Mouse (Mus musculus) urinary bladder, postnatal 36 days (tissue): ENCODE data around the gene Rxfp1.
"Not testable (repeated sequence)": the region's sequence is repeated elsewhere in the genome, so short reads cannot be mapped to it uniquely, and the experiment has no call there.

Experiments
- DNase-seq, 2 experiments: peaks; one replicate each; pipeline ENCODE4 v3.0.0; 2022; ENCODE audit warnings: low spot score in 2 of 2, mixed read lengths in 1 of 2

Rxfp1 gene

DNA sequence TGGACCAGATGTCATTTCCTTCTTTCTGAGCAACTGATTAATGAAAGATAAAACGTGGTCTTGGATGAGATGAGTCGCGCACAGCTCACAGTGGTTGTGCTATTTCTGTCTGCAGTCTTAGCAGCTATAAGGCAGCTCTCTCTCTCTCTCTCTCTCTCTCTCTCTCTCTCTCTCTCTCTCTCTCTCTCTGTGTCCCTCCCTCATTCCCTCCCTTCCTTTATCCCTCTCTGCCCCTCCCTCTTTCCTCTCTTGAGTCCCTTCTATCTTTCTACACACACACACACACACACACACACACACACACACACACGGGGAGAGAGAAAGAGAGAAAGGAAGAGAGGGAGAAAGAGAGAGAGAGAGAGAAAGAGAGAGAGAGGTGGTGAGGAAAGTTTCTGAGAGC is at the start of gene Rxfp1:
TSS of gene Rxfp1 (minus strand) at position 101 of the 400 bp plus-strand sequence.
- no peak for DNase-seq

DNA sequence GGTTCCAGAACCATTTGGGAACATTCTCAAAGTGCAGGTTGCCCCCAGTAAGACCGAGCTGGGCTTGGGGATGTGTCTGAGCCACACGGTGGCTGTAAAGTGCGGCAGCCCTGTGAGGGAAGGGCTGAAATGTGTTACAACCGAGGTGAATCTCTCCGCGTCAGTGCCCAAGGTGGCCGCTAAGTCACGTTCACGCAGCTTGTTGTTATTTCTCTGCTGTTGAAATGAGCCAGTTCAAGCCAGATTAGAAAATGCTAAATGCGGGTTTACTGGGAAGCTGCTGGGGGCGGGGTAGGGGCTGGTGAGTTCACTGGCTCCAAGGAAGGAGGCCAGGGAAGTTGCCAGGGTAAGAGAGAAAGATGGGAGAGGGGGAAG is 46.7 kb upstream of the Rxfp1 start:
- DNase-seq, result no peak

DNA sequence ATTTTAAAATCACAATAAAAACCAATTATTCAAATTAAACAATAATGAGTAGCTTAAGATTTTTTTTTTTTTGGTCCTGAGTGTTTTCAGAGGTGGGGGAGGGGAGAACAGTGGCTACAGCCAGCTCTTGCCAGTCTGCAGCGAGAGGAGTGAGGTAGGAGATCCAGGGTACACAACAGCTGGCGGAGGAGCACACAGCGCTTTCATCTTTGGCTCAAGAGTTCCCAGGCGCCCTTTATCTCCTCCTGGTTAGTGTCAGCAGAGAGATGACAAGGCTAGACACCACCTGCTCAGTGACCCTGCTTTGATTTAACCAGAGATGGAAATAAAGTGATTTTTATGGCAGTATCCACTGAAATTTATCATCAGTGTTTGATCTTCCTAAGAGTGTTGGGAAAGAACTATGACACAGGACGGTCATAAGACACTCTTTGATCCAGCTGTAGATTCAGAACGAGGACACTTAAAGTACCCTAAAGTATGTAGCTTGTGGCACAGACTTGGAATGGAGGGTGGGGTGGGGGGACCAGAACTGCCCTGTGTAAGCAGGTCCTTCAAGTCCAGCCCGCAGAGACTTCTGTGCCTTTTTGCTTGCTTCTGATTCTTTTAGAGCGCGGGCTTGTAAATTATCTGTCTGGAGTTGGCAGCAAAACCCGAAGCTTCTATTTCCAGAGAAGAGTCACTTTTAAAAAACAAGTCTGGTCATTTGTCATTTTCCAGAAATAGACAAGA is 46.1 kb upstream of the Rxfp1 start:
- no peak for DNase-seq

DNA sequence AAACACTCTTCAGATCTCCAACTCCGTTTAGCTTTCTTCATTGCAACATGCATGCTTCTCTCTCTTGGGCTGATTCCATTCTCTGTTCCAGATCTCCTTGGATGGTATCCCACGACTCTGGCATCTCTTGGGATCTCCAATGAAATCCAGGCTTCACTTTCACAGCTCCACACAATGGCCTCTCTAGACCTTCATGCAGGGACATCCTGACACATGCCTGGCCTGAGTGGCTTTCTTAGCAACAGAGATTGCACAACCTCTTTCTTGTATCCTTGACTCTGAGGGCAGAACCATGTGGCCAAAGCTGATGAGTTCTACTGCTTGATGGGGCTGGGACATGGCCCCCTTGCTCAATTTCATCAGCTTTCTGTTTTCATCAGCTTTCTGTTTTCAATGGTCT is 35.0 kb upstream of the Rxfp1 start:
- DNase-seq, result peak in 1 of 2 experiments; percentile 14

DNA sequence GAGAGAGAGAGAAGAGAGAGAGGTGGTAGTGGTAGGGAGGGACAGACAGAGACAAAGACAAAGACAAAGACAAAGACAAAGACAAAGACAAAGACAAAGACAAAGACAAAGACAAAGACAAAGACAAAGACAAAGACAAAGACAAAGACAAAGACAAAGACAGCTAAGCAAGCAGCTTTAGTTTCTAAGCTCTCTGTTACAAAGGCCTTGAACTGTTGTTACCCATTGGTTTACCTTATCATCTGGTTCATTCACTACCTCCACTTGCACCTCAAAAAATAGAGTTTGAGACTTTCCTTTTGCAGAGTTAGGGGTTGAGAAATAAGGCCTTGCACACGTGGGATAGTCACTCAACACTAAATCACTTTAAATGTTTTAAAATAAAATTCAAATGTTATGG is 16.1 kb upstream of the Rxfp1 start:
- no peak for DNase-seq

DNA sequence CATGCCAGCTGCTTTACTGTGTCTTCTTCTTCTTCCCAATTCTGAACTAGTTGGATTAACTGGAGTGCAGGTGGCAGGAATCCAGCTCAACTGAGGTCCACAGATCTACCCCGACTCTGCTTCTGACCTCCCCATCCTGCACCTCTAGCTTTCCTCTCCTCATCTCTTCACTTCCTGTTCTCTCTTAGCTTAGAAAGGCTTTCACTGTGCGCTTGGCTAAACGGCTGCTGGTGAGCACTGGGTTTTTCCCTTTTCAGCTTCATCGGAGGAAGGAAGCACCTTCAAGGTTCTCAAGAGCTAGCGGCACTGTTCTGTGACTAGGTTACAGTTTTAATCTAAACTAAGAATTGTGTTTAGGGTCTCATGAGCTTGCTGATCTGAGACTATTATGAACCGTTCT is 8.9 kb upstream of the Rxfp1 start:
- DNase-seq, result no peak

DNA sequence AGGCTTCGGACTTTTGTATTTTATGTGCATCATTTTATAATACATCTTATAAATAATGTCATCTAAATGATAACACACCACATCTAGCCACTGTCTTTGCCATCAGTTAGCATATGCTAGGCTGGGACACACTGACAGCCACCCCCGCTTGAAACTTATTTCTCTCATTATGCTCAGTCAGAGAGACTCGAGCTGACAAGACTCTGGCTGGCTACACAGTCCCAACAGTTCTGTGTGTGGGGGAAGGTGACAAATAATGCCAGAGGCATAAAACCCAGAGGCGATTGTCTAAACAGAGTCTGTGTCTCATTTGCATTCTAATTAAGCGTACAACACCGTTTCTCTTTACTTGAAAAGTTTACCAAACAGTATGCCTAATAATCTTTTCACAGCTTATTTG is 7.4 kb upstream of the Rxfp1 start:
- DNase-seq, result no peak

DNA sequence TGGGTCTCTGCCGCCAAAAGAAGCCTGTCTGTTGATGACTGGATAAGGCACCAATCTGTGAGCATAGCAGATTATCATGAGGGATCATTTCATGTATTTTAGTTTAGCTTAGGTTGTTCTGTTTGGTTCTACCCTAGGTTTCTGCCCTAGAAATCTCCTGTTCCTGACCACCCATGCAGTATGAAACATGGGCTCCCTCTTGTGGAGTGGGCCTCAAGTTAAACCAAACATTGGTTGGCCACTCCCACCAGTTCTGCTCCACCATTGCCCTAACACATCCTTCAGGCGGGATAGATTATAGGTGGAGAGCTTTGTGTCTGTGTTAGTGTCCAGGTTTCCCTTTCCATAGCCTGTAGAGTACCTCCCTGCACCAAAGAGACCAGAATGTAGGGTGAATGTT is 6.7 kb upstream of the Rxfp1 start:
- no peak for DNase-seq

- DNase-seq, result no peak
Measured at GRCm38 (mm10) chr3:79740351-79740750, 2.7 kb upstream of the Rxfp1 start.

- DNase-seq, result no peak
Measured at GRCm38 (mm10) chr3:79738451-79738850, 771 bp upstream of the Rxfp1 start.

- no peak for DNase-seq
Measured at GRCm38 (mm10) chr3:79726506-79727075, 11.1 kb downstream of the Rxfp1 start.

DNA sequence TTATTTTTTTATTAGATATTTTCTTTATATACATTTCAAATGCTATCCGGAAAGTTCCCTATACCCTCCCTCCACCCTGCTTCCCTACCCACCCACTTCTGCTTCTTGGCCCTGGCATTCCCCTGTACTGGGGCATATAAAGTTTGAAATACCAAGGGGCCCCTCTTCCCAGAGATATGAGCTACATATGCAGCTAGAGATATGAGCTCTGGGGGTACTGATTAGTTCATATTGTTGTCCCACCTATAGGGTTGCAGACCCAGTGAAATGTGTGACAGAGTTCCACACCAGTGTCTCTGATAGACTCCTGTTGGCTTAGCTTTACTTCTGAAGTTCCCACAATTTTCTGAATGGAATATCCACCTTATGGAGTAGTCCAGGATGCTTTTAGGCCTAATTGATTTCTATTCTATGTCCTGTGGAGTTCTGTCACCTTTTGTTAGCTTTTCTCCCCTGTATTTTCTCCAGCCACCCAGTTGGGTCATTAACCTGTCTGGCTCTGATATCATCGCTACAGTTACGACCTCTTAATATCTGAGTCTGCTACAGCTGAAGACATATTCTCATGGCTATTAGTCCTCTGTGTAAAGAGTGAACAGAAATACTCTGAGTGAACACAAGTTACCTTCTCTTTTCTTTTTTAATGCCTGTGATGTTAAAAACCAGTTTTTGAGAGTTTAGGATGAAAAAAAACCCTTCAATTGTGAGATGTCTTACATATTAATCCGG is 16.8 kb downstream of the Rxfp1 start:
- DNase-seq, result no peak

GRCm38 (mm10) chr3:79706436-79706835 is 31.2 kb downstream of the Rxfp1 start:
- no peak for DNase-seq

DNA sequence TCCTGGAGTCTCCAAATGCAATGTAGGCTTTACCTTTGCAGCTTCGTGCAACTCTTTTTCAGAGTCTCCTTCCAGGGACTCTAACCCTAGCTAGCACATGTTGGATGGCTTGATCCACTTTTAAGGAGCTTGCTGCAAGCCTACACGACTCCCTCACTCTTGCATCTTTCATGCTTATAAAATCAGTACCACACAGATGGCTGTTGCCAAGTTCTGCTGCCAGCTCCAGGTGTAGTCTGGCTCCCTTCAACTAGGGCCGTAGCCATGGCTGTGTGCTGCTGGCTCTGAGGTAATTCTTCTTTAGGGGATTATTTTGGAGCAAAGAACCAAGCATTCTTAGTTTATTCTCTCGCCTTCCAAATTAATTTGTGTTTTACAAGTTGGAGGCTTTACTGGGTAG is 34.5 kb downstream of the Rxfp1 start:
- no peak for DNase-seq

- DNase-seq, result no peak
Measured at GRCm38 (mm10) chr3:79691957-79692356, 45.7 kb downstream of the Rxfp1 start.

DNA sequence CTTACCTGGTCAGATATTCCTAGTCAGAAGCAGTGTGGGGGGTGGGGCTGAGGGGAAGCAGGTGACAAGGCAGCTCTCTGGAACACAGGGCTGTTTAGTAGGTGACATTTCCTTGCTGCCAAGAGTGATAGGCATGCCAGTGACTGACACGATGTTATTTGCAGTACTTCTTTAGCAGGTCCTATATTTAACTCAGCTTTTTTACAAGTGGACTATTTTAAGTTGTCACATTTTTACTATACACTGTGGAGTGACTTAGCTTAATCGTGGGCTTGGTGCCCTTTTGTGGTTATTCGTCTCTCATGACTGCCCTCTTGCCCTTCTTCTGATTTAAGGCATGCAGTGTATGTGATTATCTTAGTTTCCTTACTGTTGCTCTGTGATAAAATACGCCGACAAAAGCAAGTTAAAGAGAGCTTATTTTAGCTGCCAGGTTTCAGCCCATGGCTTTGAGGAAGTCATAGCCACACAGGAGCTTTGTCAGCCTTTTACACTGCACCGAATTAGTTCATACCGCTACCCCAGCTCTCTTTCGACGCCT is 47.5 kb downstream of the Rxfp1 start:
- no peak for DNase-seq

GRCm38 (mm10) chr3:79688101-79688500 is 49.6 kb downstream of the Rxfp1 start:
- not testable (repeated sequence) for DNase-seq

- DNase-seq, result no peak
Measured at GRCm38 (mm10) chr3:79683529-79683928, 54.2 kb downstream of the Rxfp1 start.

GRCm38 (mm10) chr3:79682351-79683132 is 55.1 kb downstream of the Rxfp1 start:
- no peak for DNase-seq

GRCm38 (mm10) chr3:79676411-79676810 is 61.3 kb downstream of the Rxfp1 start:
- DNase-seq, result no peak

- no peak for DNase-seq
Measured at GRCm38 (mm10) chr3:79674641-79675040, 63.0 kb downstream of the Rxfp1 start.

DNA sequence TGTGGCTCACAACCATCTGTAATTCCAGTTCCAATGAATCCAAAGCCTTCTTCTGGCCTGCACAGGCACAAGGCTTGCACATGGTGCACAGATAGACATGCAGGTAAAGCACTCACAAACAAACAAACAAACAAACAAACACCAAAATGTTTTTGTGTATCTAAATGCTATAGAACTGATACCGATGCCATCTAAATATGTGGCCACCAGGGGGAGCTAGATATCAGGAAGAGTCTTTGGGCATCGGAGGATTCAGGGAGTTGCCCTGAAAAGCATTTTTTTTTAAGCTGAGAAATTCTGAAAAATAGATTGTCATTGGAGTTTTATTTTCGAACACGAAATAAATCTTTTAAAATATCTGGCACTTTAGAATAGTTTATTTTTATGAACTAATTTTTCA is 64.6 kb downstream of the Rxfp1 start:
- peak; percentile 21 to 35 for DNase-seq
